Mouse (Mus musculus) hindbrain, embryonic 16.5 days (tissue): Measurements from ENCODE around the gene Tmem117. TPM values are rescaled to one million over a fixed set of nuclear protein-coding genes. Genes with fewer than 3 reads are reported as not detected.

Experiments
- ATAC-seq: fragments of 200-750 bp; cut with Nextera tagmentation; 2 replicates; pipeline ENCODE4 v1.8.0; 2017; ENCODE audit warnings: moderate TSS enrichment, moderate library complexity
- H3K27ac ChIP-seq: fragments of 300-500 bp; sonication (generic); 2 replicates; pipeline ENCODE4 v1.5.1; 2014; ENCODE audit warnings: low read depth, mild to moderate bottlenecking, control low read depth, low read length, moderate library complexity
- H3K27me3 ChIP-seq: fragments of 300-500 bp; sonication (generic); replicated peaks from 2 replicates; pipeline ENCODE4 v1.6.1; 2014; ENCODE audit warnings: low read length; ENCODE audit not compliant: control insufficient read depth, insufficient read depth
- H3K36me3 ChIP-seq: fragments of 300-500 bp; sonication (generic); 2 replicates; pipeline ENCODE4 v1.6.1; 2014; ENCODE audit warnings: mild to moderate bottlenecking, low read length, moderate library complexity, mixed read lengths; ENCODE audit not compliant: control insufficient read depth, insufficient read depth
- H3K4me1 ChIP-seq: fragments of 300-500 bp; sonication (generic); 2 replicates; pipeline ENCODE4 v1.6.1; 2014; ENCODE audit warnings: low read depth, low read length; ENCODE audit not compliant: control insufficient read depth, insufficient read depth
- H3K4me2 ChIP-seq: fragments of 300-500 bp; sonication (generic); 2 replicates; pipeline ENCODE4 v1.6.1; 2014; ENCODE audit warnings: mild to moderate bottlenecking, low read length, control low read depth, moderate library complexity
- H3K4me3 ChIP-seq: fragments of 300-500 bp; sonication (generic); 2 replicates; pipeline ENCODE4 v1.5.1; 2014; ENCODE audit warnings: mild to moderate bottlenecking, low read length, control low read depth, moderate library complexity
- H3K9ac ChIP-seq: fragments of 300-500 bp; sonication (generic); 2 replicates; pipeline ENCODE4 v1.6.1; 2014; ENCODE audit warnings: low read depth, mild to moderate bottlenecking, control low read depth, low read length, moderate library complexity
- H3K9me3 ChIP-seq: fragments of 300-500 bp; sonication (generic); 2 replicates; pipeline ENCODE4 v1.6.1; 2014; ENCODE audit warnings: mild to moderate bottlenecking, low read length, moderate library complexity; ENCODE audit not compliant: control insufficient read depth
- WGBS: fragments of 180-500 bp; shearing (Covaris S2); extraction: QIAGEN DNeasy Blood & Tissue Kit; methylation state at CpG from one replicate; pipeline ENCODE4 v1.1.7; 2014; 5-methylcytosine and 5-hydroxymethylcytosine counted together
- polyA plus RNA-seq: library from polyadenylated mRNA; unstranded; fragments of >200 nt; fragmentation: Nextera tagmentation; extraction: Ambion mirVana; gene quantifications from 2 replicates; pipeline ENCODE4 v1.2.1, GENCODE M21; 2015

The Tmem117 gene
- polyA plus RNA-seq, 1 experiment from 2014 or later: 13.9 TPM

DNA sequence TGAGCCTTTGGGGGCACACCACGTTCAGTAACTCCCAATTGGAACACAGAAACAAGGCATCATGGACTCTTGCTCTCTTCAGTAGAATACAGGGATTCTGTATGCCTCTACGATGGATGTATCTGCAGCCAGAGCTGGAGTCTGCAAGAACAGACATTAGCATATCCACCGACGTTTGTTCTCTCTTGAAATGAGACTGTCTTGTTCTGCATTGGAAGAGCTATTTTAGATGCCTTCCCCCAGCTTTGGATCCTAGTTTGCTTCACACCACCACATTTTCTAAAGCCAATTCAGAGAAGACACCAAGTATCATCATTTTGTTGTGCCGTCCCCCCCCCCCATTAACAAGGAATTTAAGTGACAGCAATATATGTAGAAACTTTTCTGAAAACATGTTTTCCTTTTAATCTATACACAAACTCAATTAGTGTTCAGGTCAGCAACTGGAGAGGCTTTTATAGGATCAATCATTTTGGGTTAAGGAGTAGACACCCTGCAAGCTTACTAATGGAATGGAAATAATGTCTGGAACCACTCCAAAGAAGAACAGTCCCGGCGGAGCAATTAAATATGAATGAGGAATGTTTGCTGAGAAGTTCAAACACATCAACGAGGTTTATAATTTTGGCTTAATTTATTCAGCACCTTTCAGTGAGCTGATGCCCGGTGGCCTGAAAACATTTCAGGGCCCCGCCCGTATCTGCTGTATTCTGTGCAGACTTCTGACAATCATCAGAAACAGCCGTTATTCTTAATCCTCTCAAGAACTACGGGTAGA is 339.6 kb downstream of the Tmem117 start:
- Histone ChIP-seq H3K27me3 (no peaks in the 10 kb centered on the region), H3K36me3 (no peaks in the 10 kb centered on the region), H3K9ac (no peak overlapping the region), H3K4me3 (no peak overlapping the region), H3K9me3 (no peaks in the 10 kb centered on the region), H3K4me2 (no peak overlapping the region), H3K27ac (no peak overlapping the region), H3K4me1 (no peaks in the 10 kb centered on the region)
- WGBS: 64% methylated on average over 13 of the region's 13 CpGs
- no peak for ATAC-seq

DNA sequence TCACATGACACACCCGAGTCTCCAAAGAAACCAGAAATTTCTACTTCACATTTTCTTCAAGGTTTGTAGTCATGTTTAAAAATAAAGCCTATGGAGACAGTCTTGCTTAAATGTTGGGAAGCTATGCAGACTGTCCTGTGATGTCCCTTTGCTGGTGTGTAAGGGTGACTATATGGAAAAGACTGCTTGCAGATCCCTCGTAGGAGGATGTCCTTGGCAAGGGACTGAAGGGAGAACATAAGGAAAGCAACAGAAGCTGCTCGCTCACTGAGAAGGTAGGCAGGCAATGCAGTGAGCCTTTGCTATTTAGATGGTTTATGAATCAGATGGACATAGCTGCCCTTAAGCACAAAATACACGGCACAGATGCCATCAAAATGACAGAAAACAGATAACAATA is 352.8 kb downstream of the Tmem117 start:
- Histone ChIP-seq H3K9ac (no peak overlapping the region), H3K27me3 (no peaks in the 10 kb centered on the region), H3K4me1 (no peaks in the 10 kb centered on the region), H3K36me3 (no peaks in the 10 kb centered on the region), H3K9me3 (no peaks in the 10 kb centered on the region), H3K4me3 (no peak overlapping the region), H3K27ac (no peak overlapping the region), H3K4me2 (no peak overlapping the region)
- 85% methylated on average over 4 of the region's 4 CpGs for WGBS
- no peak for ATAC-seq

DNA sequence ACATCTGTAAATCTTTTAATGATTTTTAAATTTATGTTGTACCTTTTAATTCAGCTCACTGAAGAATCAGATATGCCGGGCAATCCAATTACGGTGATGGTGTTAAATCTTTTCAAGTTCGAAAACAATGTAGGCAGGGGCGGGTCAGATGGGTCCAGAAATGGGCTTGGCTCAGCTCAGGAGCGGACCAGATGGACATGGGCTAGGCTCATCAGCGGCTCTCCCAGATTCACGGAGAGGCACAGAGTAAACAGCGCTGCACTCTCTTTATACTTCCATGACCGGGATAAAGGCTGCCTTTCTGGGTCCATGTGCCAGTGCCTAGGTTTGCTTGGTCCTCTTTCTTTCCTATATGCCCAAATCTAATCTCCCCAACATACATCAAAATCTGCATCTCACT is 366.3 kb downstream of the Tmem117 start:
- WGBS: 74% methylated on average over 9 of the region's 9 CpGs
- ATAC-seq: no peak
- Histone ChIP-seq H3K4me3 (no peak overlapping the region), H3K4me1 (no peaks in the 10 kb centered on the region), H3K4me2 (no peak overlapping the region), H3K9ac (no peak overlapping the region), H3K36me3 (no peaks in the 10 kb centered on the region), H3K27me3 (no peaks in the 10 kb centered on the region), H3K27ac (no peak overlapping the region), H3K9me3 (no peaks in the 10 kb centered on the region)

DNA sequence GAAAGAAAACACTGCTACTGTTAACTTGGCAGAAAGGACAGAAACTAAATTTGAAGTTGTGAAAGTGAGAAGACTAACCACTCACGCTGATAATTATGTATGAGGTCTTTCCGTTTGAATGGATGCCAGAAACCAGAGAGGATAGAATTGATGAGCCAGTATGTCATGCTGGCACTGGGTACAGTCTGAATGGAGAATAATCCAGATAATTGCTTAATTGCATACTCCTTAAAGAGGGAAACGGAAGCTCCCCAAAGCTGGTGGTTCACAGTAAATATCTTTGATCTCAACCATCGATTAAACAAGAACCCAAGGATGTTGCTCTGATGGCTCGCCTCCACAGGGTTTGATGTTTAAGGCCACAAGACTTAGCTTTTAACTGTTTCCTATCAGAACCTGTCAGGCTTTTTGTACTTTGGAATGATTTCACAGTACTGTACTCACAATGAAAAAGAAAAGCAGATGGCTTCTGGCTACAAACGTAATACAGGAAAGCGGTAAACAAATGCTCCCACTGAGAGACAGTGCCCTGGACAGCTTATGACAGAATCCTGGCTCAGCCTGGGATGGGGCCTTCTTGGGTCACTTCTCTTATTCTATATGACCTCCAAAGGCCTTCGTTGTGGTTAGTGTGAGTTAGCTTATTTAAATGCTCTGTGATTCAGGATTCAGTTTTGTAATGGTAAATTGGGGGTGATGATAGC is 376.2 kb downstream of the Tmem117 start:
- Histone ChIP-seq H3K36me3 (no peaks in the 10 kb centered on the region), H3K4me3 (no peak overlapping the region), H3K9ac (no peak overlapping the region), H3K9me3 (no peaks in the 10 kb centered on the region), H3K27ac (0 out of 2 replicates have a peak overlapping the region, but pooled peaks have one; percentile 17), H3K4me1 (peaks cover 8% of the 10 kb centered on the region), H3K27me3 (no peaks in the 10 kb centered on the region), H3K4me2 (no peak overlapping the region)
- 40% methylated on average over 8 of the region's 8 CpGs for WGBS
- ATAC-seq: peak; percentile 63

DNA sequence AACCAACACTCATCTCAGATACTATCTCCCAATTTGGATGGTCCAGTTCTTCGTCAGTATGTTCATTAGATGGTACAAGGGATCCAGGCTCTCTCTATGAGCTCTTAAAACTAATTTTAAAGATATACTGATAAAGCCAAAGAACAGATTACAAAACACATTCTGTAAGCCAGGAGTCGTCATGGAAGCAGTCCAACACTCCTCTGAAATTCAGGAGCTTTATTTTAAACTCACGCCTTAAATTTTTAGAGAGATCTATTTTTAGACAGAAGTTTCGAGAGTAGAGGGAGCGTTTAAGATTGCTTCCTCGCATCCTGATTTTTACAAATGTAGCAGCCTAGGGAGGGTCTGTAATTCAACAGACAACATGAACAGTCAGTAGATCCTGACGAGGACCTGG is 393.2 kb downstream of the Tmem117 start:
- 87% methylated on average over 7 of the region's 7 CpGs for WGBS

DNA sequence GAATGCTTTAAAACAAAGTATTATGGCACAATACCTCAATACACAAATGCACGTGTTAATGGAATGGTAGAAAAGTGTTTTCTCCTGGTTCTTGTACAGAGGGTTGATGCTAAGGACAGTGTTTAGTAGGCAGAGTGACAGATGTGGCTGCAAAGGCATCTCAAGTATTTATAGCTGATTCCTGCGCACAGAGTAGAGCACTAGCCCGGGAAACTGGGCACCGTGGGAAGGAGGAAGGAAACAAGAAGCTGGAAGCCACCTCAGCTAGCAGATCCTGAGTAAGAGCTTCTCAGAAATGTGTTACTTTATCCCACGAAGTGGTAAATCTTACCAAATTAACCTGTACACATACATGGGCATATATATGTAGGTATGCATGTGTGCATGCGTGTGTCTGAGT is 395.4 kb downstream of the Tmem117 start:
- H3K4me2 ChIP-seq: no peak overlapping the region
- no peaks in the 10 kb centered on the region for H3K9me3 ChIP-seq
- no peak for ATAC-seq
- WGBS: 75% methylated on average over 6 of the region's 6 CpGs
- no peaks in the 10 kb centered on the region for H3K4me1 ChIP-seq
- no peak overlapping the region for H3K9ac ChIP-seq
- no peaks in the 10 kb centered on the region for H3K36me3 ChIP-seq
- no peak overlapping the region for H3K27ac ChIP-seq
- no peak overlapping the region for H3K4me3 ChIP-seq
- H3K27me3 ChIP-seq: no peaks in the 10 kb centered on the region

More for the DNA sequence above, 393.2 kb downstream of the Tmem117 start:
- no peaks in the 10 kb centered on the region for H3K4me1 ChIP-seq
- no peak overlapping the region for H3K4me2 ChIP-seq
- H3K4me3 ChIP-seq: no peak overlapping the region
- no peak overlapping the region for H3K27ac ChIP-seq
- H3K36me3 ChIP-seq: no peaks in the 10 kb centered on the region
- no peaks in the 10 kb centered on the region for H3K27me3 ChIP-seq
- no peak overlapping the region for H3K9ac ChIP-seq
- no peaks in the 10 kb centered on the region for H3K9me3 ChIP-seq
- ATAC-seq: no peak

DNA sequence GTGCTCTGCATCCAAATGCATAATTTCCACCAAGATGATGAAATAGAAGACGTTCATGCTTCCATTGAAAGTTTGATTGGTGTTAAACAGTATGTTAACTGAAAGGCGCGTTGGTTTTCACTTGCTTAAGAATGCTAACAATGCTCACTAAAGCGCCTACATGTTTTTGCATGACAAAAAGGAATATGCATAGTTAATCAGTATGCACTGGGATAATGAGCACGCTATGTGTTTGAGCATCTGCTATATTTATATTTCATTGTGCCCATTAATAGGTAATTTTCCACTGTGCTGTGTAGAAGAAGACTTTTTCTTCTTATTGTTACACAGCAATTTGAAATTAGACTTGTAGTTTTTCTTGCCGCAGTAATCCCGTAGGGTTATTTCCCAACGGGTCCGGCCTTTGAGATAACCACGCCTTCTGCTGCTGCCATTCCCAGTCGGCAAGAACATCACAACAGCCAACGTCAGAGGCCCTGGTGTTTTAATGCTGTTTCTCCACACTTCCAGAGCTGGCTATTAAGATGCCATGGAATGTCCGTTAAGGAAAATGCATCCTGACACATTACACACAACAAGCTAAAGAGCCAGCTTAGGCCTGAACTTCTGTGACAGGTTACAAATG is 399.9 kb downstream of the Tmem117 start:
- no peaks in the 10 kb centered on the region for H3K9me3 ChIP-seq
- no peaks in the 10 kb centered on the region for H3K27me3 ChIP-seq
- no peak overlapping the region for H3K9ac ChIP-seq
- H3K36me3 ChIP-seq: no peaks in the 10 kb centered on the region
- no peak overlapping the region for H3K4me3 ChIP-seq
- ATAC-seq: no peak
- WGBS: 41% methylated on average over 13 of the region's 13 CpGs
- H3K4me2 ChIP-seq: no peak overlapping the region
- H3K27ac ChIP-seq: no peak overlapping the region
- H3K4me1 ChIP-seq: no peaks in the 10 kb centered on the region

DNA sequence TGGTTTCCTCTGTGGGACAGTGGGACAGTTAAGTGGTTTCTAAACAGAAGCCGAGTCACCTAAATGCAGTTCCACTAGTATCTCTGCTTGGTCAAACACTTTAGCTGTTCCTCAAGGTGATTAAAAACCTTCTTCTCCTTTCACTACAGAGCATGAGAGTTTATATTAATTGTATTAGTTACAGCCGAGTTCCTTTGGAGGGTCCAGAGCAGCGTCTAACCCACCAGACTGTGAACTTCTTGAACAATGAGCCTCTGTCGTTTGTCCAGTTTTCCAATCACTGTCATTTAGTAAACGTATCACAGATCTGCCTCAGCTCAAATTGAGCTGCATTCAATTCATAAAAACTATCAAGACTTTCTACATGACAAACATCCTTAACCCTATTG is 400.4 kb downstream of the Tmem117 start:
- no peaks in the 10 kb centered on the region for H3K36me3 ChIP-seq
- no peak overlapping the region for H3K4me3 ChIP-seq
- no peaks in the 10 kb centered on the region for H3K9me3 ChIP-seq
- H3K9ac ChIP-seq: no peak overlapping the region
- no peak overlapping the region for H3K4me2 ChIP-seq
- H3K27me3 ChIP-seq: no peaks in the 10 kb centered on the region
- WGBS: 40% methylated on average over 5 of the region's 5 CpGs
- no peak overlapping the region for H3K27ac ChIP-seq
- no peaks in the 10 kb centered on the region for H3K4me1 ChIP-seq
- ATAC-seq: no peak

DNA sequence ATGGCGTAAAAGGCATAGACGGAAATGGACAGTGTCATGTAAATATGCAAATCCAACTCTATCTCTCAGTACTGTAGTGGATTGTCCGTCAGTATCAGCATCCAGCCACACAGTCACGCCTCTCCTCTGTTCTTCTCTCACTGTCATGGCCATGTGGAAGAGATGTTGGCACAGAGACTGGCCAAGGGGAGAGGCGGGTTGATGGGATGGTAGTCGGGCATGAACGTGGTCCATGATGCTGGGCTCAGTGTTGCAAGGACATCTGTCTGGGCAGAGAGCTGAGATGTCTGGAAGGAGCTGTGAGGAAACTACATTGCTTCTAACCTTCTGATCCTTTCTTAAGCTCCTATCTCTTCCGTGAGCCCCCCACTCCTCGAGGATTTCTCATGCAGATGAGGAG is 413.4 kb downstream of the Tmem117 start:
- no peaks in the 10 kb centered on the region for H3K9me3 ChIP-seq
- no peak overlapping the region for H3K9ac ChIP-seq
- ATAC-seq: no peak
- H3K4me2 ChIP-seq: no peak overlapping the region
- no peaks in the 10 kb centered on the region for H3K27me3 ChIP-seq
- H3K4me1 ChIP-seq: peaks cover 4% of the 10 kb centered on the region; the same call in 1 of the 2 replicates
- no peak overlapping the region for H3K27ac ChIP-seq
- WGBS: 83% methylated on average over 9 of the region's 9 CpGs
- H3K4me3 ChIP-seq: no peak overlapping the region
- no peaks in the 10 kb centered on the region for H3K36me3 ChIP-seq
